Mouse (Mus musculus): ENCODE measurements around the gene Ptbp2.

Ptbp2 gene

GRCm38 (mm10) chr3:119784366-119784765, at the start of gene Ptbp2:
Gene Ptbp2, minus strand, starts transcription at chr3:119784466.
- DNase-seq (ENCODE audit: low read depth, low spot score), result no peak

GRCm38 (mm10) chr3:119814678-119815077, 30.4 kb upstream of the Ptbp2 start:
- no peak for DNase-seq (ENCODE audit: low read depth, low spot score)

GRCm38 (mm10) chr3:119806123-119806522, 21.9 kb upstream of the Ptbp2 start:
- no peak for DNase-seq (ENCODE audit: low read depth, low spot score)

GRCm38 (mm10) chr3:119794677-119795365, 10.6 kb upstream of the Ptbp2 start:
- no peak for DNase-seq (ENCODE audit: low read depth, low spot score)

GRCm38 (mm10) chr3:119782946-119783701, 1.1 kb downstream of the Ptbp2 start:
- DNase-seq (ENCODE audit: low read depth, low spot score), result peak; percentile 79

GRCm38 (mm10) chr3:119782022-119782945, 2.0 kb downstream of the Ptbp2 start:
- DNase-seq (ENCODE audit: low read depth, low spot score), result peak; percentile 75

GRCm38 (mm10) chr3:119780876-119781275, 3.4 kb downstream of the Ptbp2 start:
- DNase-seq (ENCODE audit: low read depth, low spot score), result no peak

GRCm38 (mm10) chr3:119779261-119779660, 5.0 kb downstream of the Ptbp2 start:
- no peak for DNase-seq (ENCODE audit: low read depth, low spot score)

- DNase-seq (ENCODE audit: low read depth, low spot score), result peak; percentile 50
Measured at GRCm38 (mm10) chr3:119778431-119778830, 5.8 kb downstream of the Ptbp2 start.

GRCm38 (mm10) chr3:119776129-119776528, 8.1 kb downstream of the Ptbp2 start:
- no peak for DNase-seq (ENCODE audit: low read depth, low spot score)

GRCm38 (mm10) chr3:119772789-119773188, 11.5 kb downstream of the Ptbp2 start:
- DNase-seq (ENCODE audit: low read depth, low spot score), result no peak

GRCm38 (mm10) chr3:119763772-119764171, 20.5 kb downstream of the Ptbp2 start:
- no peak for DNase-seq (ENCODE audit: low read depth, low spot score)

- DNase-seq (ENCODE audit: low read depth, low spot score), result no peak
Measured at GRCm38 (mm10) chr3:119761732-119762131, 22.5 kb downstream of the Ptbp2 start.

GRCm38 (mm10) chr3:119753791-119754190, 30.5 kb downstream of the Ptbp2 start:
- no peak for DNase-seq (ENCODE audit: low read depth, low spot score)

GRCm38 (mm10) chr3:119749551-119750249, 34.6 kb downstream of the Ptbp2 start:
- no peak for DNase-seq (ENCODE audit: low read depth, low spot score)

GRCm38 (mm10) chr3:119749140-119749539, 35.1 kb downstream of the Ptbp2 start:
- no peak for DNase-seq (ENCODE audit: low read depth, low spot score)

- DNase-seq (ENCODE audit: low read depth, low spot score), result no peak
Measured at GRCm38 (mm10) chr3:119746656-119747055, 37.6 kb downstream of the Ptbp2 start.

- DNase-seq (ENCODE audit: low read depth, low spot score), result no peak
Measured at GRCm38 (mm10) chr3:119745801-119746200, 38.5 kb downstream of the Ptbp2 start.

GRCm38 (mm10) chr3:119729863-119730262, 54.4 kb downstream of the Ptbp2 start:
- no peak for DNase-seq (ENCODE audit: low read depth, low spot score)

- DNase-seq (ENCODE audit: low read depth, low spot score), result no peak
Measured at GRCm38 (mm10) chr3:119712066-119712465, 72.2 kb downstream of the Ptbp2 start.

GRCm38 (mm10) chr3:119711503-119711902, 72.8 kb downstream of the Ptbp2 start:
- DNase-seq (ENCODE audit: low read depth, low spot score), result no peak
